Mouse (Mus musculus) heart, adult 9 months (tissue): ENCODE results near the gene Dcpp2.
A peak's percentile ranks its signal among the peaks of the same experiment; 100 is the strongest.
"Not testable (repeated sequence)": the region's sequence is repeated elsewhere in the genome, so short reads cannot be mapped to it uniquely, and the experiment has no call there.

Experiments
- DNase-seq, 2 experiments: peaks; one replicate each; pipeline ENCODE4 v3.0.0; 2022; ENCODE audit warnings: low spot score in 2 of 2

The Dcpp2 gene

GRCm38 (mm10) chr17:23880576-23880975 lies at the start of gene Dcpp2, which contains the start of gene Dcpp1:
TSS of gene Dcpp2 (plus strand) at chr17:23880880.
TSS of gene Dcpp1 (plus strand) at chr17:23880876.
- DNase-seq: not testable (repeated sequence)

GRCm38 (mm10) chr17:23831201-23831600 lies 49.5 kb upstream of the Dcpp2 start:
- DNase-seq: no peak

GRCm38 (mm10) chr17:23836006-23836575 lies 44.6 kb upstream of the Dcpp2 start, which contains the start of gene Prss33:
TSS of gene Prss33 (minus strand) at chr17:23836056.
- no peak for DNase-seq

- peak in 1 of 2 experiments; percentile 50 for DNase-seq
These were observed 39.5 kb upstream of the Dcpp2 start for GRCm38 (mm10) chr17:23841145-23841544.

GRCm38 (mm10) chr17:23843141-23843811 lies 37.4 kb upstream of the Dcpp2 start:
- DNase-seq: no peak

- peak in 1 of 2 experiments; percentile 19 for DNase-seq
These were observed 36.8 kb upstream of the Dcpp2 start, which contains the start of the genes Prss32 and Prss41 for GRCm38 (mm10) chr17:23843812-23844273. TSS of gene Prss32 (plus strand) at chr17:23843855. TSS of gene Prss41 (minus strand) at chr17:23844172.

GRCm38 (mm10) chr17:23850028-23850427 lies 30.7 kb upstream of the Dcpp2 start:
- DNase-seq: no peak

- DNase-seq: peak in 1 of 2 experiments; percentile 22
These were observed 29.6 kb upstream of the Dcpp2 start for GRCm38 (mm10) chr17:23850853-23851749.

- DNase-seq: no peak
These were observed 27.4 kb upstream of the Dcpp2 start for GRCm38 (mm10) chr17:23853292-23853691.

GRCm38 (mm10) chr17:23854229-23854765 lies 26.4 kb upstream of the Dcpp2 start:
- DNase-seq: no peak

GRCm38 (mm10) chr17:23857193-23857592 lies 23.5 kb upstream of the Dcpp2 start:
- DNase-seq: no peak

- DNase-seq: no peak
These were observed 22.8 kb upstream of the Dcpp2 start for GRCm38 (mm10) chr17:23857913-23858312.

GRCm38 (mm10) chr17:23862926-23863325 lies 17.8 kb upstream of the Dcpp2 start:
- no peak for DNase-seq

GRCm38 (mm10) chr17:23867756-23868155 lies 12.9 kb upstream of the Dcpp2 start, which contains the start of gene Prss21:
TSS of gene Prss21 (plus strand) at chr17:23868056.
- DNase-seq: no peak

GRCm38 (mm10) chr17:23868513-23868912 lies 12.2 kb upstream of the Dcpp2 start:
- DNase-seq: no peak

- peak; percentile 24 to 27 for DNase-seq
These were observed 6.5 kb upstream of the Dcpp2 start for GRCm38 (mm10) chr17:23873884-23874856.

- DNase-seq: no peak
These were observed 3.9 kb upstream of the Dcpp2 start for GRCm38 (mm10) chr17:23876741-23877140.

GRCm38 (mm10) chr17:23877166-23877565 lies 3.5 kb upstream of the Dcpp2 start:
- DNase-seq: no peak

- DNase-seq: not testable (repeated sequence)
These were observed 36.5 kb downstream of the Dcpp2 start, which contains the start of gene Dcpp3 for GRCm38 (mm10) chr17:23917158-23917557. TSS of gene Dcpp3 (plus strand) at chr17:23917458.

- peak; percentile 95 to 96 for DNase-seq
These were observed 43.9 kb downstream of the Dcpp2 start for GRCm38 (mm10) chr17:23924531-23925007.
